Mouse (Mus musculus) liver, embryonic 14.5 days (tissue): ENCODE measurements around the gene Tedc1. TPM values are rescaled to one million over a fixed set of nuclear protein-coding genes. Genes with fewer than 3 reads are reported as not detected.
A peak's percentile ranks its signal among the peaks of the same experiment; 100 is the strongest.
"Not testable (repeated sequence)": the region's sequence is repeated elsewhere in the genome, so short reads cannot be mapped to it uniquely, and the experiment has no call there.

Experiments
- ATAC-seq: fragments of 200-750 bp; cut with Nextera tagmentation; 2 replicates; pipeline ENCODE4 v1.8.0; 2017; ENCODE audit warnings: moderate number of reproducible peaks, mild to moderate bottlenecking, moderate library complexity; ENCODE audit not compliant: insufficient read depth
- DNase-seq, 3 experiments: peaks; one replicate each; pipeline ENCODE4 v3.0.0-alpha.2; 2012 to 2013; ENCODE audit warnings: low read depth in 3 of 3, low spot score in 3 of 3
- H3K27ac ChIP-seq: fragments of 300-500 bp; sonication (generic); 2 replicates; pipeline ENCODE4 v1.5.1; 2014; ENCODE audit warnings: moderate library complexity, mild to moderate bottlenecking, control low read depth, inconsistent platforms
- H3K27me3 ChIP-seq: fragments of 300-500 bp; sonication (generic); 2 replicates; pipeline ENCODE4 v1.6.1; 2014; ENCODE audit warnings: mild to moderate bottlenecking, low read length, moderate library complexity; ENCODE audit not compliant: control insufficient read depth, insufficient read depth
- H3K36me3 ChIP-seq: fragments of 300-500 bp; sonication (generic); replicated peaks from 2 replicates; pipeline ENCODE4 v1.6.1; 2014; ENCODE audit warnings: low read depth; ENCODE audit not compliant: control insufficient read depth, insufficient read depth
- H3K4me1 ChIP-seq, 2 experiments: fragments of 200-500 bp in 1 of 2; fragments of 300-500 bp in 1 of 2; sonication (generic) in 1 of 2; replicated peaks; 2 replicates each; pipeline ENCODE4 v1.6.1; 2012 to 2014; ENCODE audit warnings: antibody characterized with exemption in 1 of 2, inconsistent platforms in 1 of 2, low read length in 1 of 2; ENCODE audit not compliant: control insufficient read depth in 2 of 2, insufficient read depth in 2 of 2
- H3K4me2 ChIP-seq: fragments of 300-500 bp; sonication (generic); 2 replicates; pipeline ENCODE4 v1.6.1; 2014; ENCODE audit warnings: low read depth, mild to moderate bottlenecking, control low read depth, moderate library complexity
- H3K4me3 ChIP-seq, 2 experiments: fragments of 200-500 bp in 1 of 2; fragments of 300-500 bp in 1 of 2; sonication (generic) in 1 of 2; 2 replicates each; pipeline ENCODE4 v1.5.1; 2012 to 2014; ENCODE audit warnings: low read depth in 2 of 2, low read length in 2 of 2, mild to moderate bottlenecking in 2 of 2, control low read depth in 1 of 2, inconsistent platforms in 1 of 2, moderate library complexity in 1 of 2; ENCODE audit not compliant: insufficient read depth in 1 of 2
- H3K9ac ChIP-seq: fragments of 300-500 bp; sonication (generic); replicated peaks from 2 replicates; pipeline ENCODE4 v1.6.1; 2014; ENCODE audit warnings: mild to moderate bottlenecking, control low read depth, moderate library complexity
- H3K9me3 ChIP-seq: fragments of 300-500 bp; sonication (generic); 2 replicates; pipeline ENCODE4 v1.6.1; 2016; ENCODE audit warnings: low read length, mixed read lengths; ENCODE audit not compliant: control insufficient read depth
- CTCF ChIP-seq: IDR thresholded peaks from 2 replicates; pipeline ENCODE4 v1.5.1; 2016; ENCODE audit warnings: antibody characterized with exemption, low read depth, control low read depth
- EP300 ChIP-seq: IDR thresholded peaks from 2 replicates; pipeline ENCODE4 v1.6.1; 2016; ENCODE audit warnings: antibody characterized with exemption, low read depth
- WGBS: fragments of 180-500 bp; shearing (Covaris S2); extraction: QIAGEN DNeasy Blood & Tissue Kit; methylation state at CpG from one replicate; pipeline ENCODE4 v1.1.7; 2014; ENCODE audit not compliant: insufficient replicate concordance; 5-methylcytosine and 5-hydroxymethylcytosine counted together
- polyA plus RNA-seq, 2 experiments: library from polyadenylated mRNA; depleted of rRNA in 1 of 2; stranded (reverse) in 1 of 2; unstranded in 1 of 2; fragments of >200 nt; fragmentation: Nextera tagmentation in 1 of 2; extraction: Ambion mirVana in 1 of 2; gene quantifications; 2 replicates each; pipeline versions ENCODE4 v1.2.1 to v1.2.3; 2012 to 2014

Gene Tedc1
- polyA plus RNA-seq, 2 experiments = 6.4 to 8.2 TPM

- Histone ChIP-seq H3K36me3 (no peaks in the 10 kb centered on the region), H3K4me3 (no peak overlapping the region), H3K4me1 (no peaks in the 10 kb centered on the region), H3K9ac (no peak overlapping the region), H3K4me2 (peak overlapping the region; percentile 54), H3K9me3 (no peaks in the 10 kb centered on the region), H3K27ac (no peak overlapping the region), H3K27me3 (peaks cover 34% of the 10 kb centered on the region)
- WGBS = 4% methylated on average over 54 of the region's 56 CpGs
- TF ChIP-seq EP300 (no peak), CTCF (peak; percentile 84)
- ATAC-seq (peak; percentile 45; the same call in 1 of the 2 replicates), DNase-seq (peak; percentile 15 to 27 (median 19))
Observed at GRCm38 (mm10) chr12:113187584-113188295, 31.5 kb downstream of the Tedc1 start.

GRCm38 (mm10) chr12:113188349-113189055 lies 32.3 kb downstream of the Tedc1 start:
- Histone ChIP-seq H3K36me3 (no peaks in the 10 kb centered on the region), H3K4me2 (no peak overlapping the region), H3K9ac (no peak overlapping the region), H3K27ac (no peak overlapping the region), H3K4me3 (no peak overlapping the region), H3K4me1 (no peaks in the 10 kb centered on the region), H3K9me3 (no peaks in the 10 kb centered on the region), H3K27me3 (peaks cover 34% of the 10 kb centered on the region)
- TF ChIP-seq CTCF (no peak), EP300 (no peak)
- 77% methylated on average over 51 of the region's 51 CpGs for WGBS
- no peak for DNase-seq
- ATAC-seq = no peak

- no peak overlapping the region for H3K9ac ChIP-seq
- ATAC-seq (no peak), DNase-seq (no peak)
- TF ChIP-seq EP300 (no peak), CTCF (no peak)
- no peaks in the 10 kb centered on the region for H3K4me1 ChIP-seq
- 25% methylated on average over 2 of the region's 2 CpGs for WGBS
- no peaks in the 10 kb centered on the region for H3K9me3 ChIP-seq
- H3K36me3 ChIP-seq = no peaks in the 10 kb centered on the region
- H3K27ac ChIP-seq = no peak overlapping the region
- H3K4me3 ChIP-seq = no peak overlapping the region
- H3K4me2 ChIP-seq = no peak overlapping the region
- peaks cover under 1% of the 10 kb centered on the region; the same call in 1 of the 2 replicates for H3K27me3 ChIP-seq
Observed at GRCm38 (mm10) chr12:113193423-113193822, 37.2 kb downstream of the Tedc1 start.

- H3K9me3 ChIP-seq, H3K4me1 ChIP-seq, DNase-seq, H3K9ac ChIP-seq, H3K27ac ChIP-seq, H3K27me3 ChIP-seq, ATAC-seq, H3K4me3 ChIP-seq, H3K4me2 ChIP-seq, H3K36me3 ChIP-seq: not testable (repeated sequence)
- WGBS = 76% methylated on average over 3 of the region's 6 CpGs
Observed at GRCm38 (mm10) chr12:113199132-113199531, 42.9 kb downstream of the Tedc1 start.

GRCm38 (mm10) chr12:113201301-113201700 lies 45.1 kb downstream of the Tedc1 start:
- no peak for TF ChIP-seq EP300
- no peak for TF ChIP-seq CTCF
- Histone ChIP-seq H3K4me1 (no peaks in the 10 kb centered on the region), H3K36me3 (no peaks in the 10 kb centered on the region), H3K27ac (no peak overlapping the region), H3K4me2 (no peak overlapping the region), H3K27me3 (no peaks in the 10 kb centered on the region), H3K9ac (no peak overlapping the region), H3K4me3 (no peak overlapping the region), H3K9me3 (no peaks in the 10 kb centered on the region)
- ATAC-seq (no peak), DNase-seq (no peak)
- WGBS = 67% methylated on average over 4 of the region's 4 CpGs
